Mouse (Mus musculus) urinary bladder, postnatal 14 days (tissue): ENCODE data around the gene Dnajb12.

ENCODE experiments used
- DNase-seq: peaks from one replicate; pipeline ENCODE4 v3.0.0; 2021; ENCODE audit warnings: low spot score

Dnajb12 gene

GRCm38 (mm10) chr10:59896911-59897331 is 17.6 kb downstream of the Dnajb12 start:
- no peak for DNase-seq

GRCm38 (mm10) chr10:59897511-59897910 is 18.2 kb downstream of the Dnajb12 start:
- no peak for DNase-seq

- no peak for DNase-seq
Observed at GRCm38 (mm10) chr10:59898180-59898778, 18.9 kb downstream of the Dnajb12 start.

- no peak for DNase-seq
Observed at GRCm38 (mm10) chr10:59898935-59899334, 19.6 kb downstream of the Dnajb12 start.

GRCm38 (mm10) chr10:59899341-59900173 is 20.2 kb downstream of the Dnajb12 start:
- peak; percentile 89 for DNase-seq

- no peak for DNase-seq
Observed at GRCm38 (mm10) chr10:59900174-59900435, 20.7 kb downstream of the Dnajb12 start.

GRCm38 (mm10) chr10:59900939-59901338 is 21.6 kb downstream of the Dnajb12 start:
- DNase-seq, result no peak

- no peak for DNase-seq
Observed at GRCm38 (mm10) chr10:59901463-59901862, 22.1 kb downstream of the Dnajb12 start.

- no peak for DNase-seq
Observed at GRCm38 (mm10) chr10:59901986-59902605, 22.7 kb downstream of the Dnajb12 start.

- DNase-seq, result no peak
Observed at GRCm38 (mm10) chr10:59902606-59902990, 23.2 kb downstream of the Dnajb12 start.

GRCm38 (mm10) chr10:59903170-59903569 is 23.8 kb downstream of the Dnajb12 start:
- no peak for DNase-seq

- peak; percentile 38 for DNase-seq
Observed at GRCm38 (mm10) chr10:59907080-59907609, 27.8 kb downstream of the Dnajb12 start.

- peak; percentile 50 for DNase-seq
Observed at GRCm38 (mm10) chr10:59907695-59908299, 28.4 kb downstream of the Dnajb12 start.

GRCm38 (mm10) chr10:59908776-59909315 is 29.5 kb downstream of the Dnajb12 start:
- DNase-seq, result no peak

- peak; percentile 74 for DNase-seq
Observed at GRCm38 (mm10) chr10:59909357-59909847, 30.0 kb downstream of the Dnajb12 start.

GRCm38 (mm10) chr10:59911091-59911490 is 31.7 kb downstream of the Dnajb12 start:
- no peak for DNase-seq

GRCm38 (mm10) chr10:59911561-59912198 is 32.3 kb downstream of the Dnajb12 start:
- no peak for DNase-seq

GRCm38 (mm10) chr10:59915196-59915962 is 36.0 kb downstream of the Dnajb12 start:
- DNase-seq, result no peak

GRCm38 (mm10) chr10:59916159-59916558 is 36.8 kb downstream of the Dnajb12 start:
- peak; percentile 86 for DNase-seq

GRCm38 (mm10) chr10:59916649-59917048 is 37.3 kb downstream of the Dnajb12 start:
- peak; percentile 64 for DNase-seq

- DNase-seq, result no peak
Observed at GRCm38 (mm10) chr10:59918111-59918510, 38.8 kb downstream of the Dnajb12 start.
